Mouse (Mus musculus): Measurements from ENCODE around the gene Gpd2. TPM values are rescaled to one million over a fixed set of nuclear protein-coding genes. Genes with fewer than 3 reads are reported as not detected.

The Gpd2 gene
- polyA plus RNA-seq, 1 experiment from 2014 or later, result 28.0 TPM

- no peaks in the 10 kb centered on the region for H3K4me1 ChIP-seq (replicated peaks)
- WGBS, result 85% methylated on average over 3 of the region's 3 CpGs
- H3K27ac ChIP-seq (replicated peaks), result no peak overlapping the region
- no peaks in the 10 kb centered on the region for H3K36me3 ChIP-seq
- no peaks in the 10 kb centered on the region for H3K27me3 ChIP-seq
- ATAC-seq (ENCODE audit: low FRiP score, low read depth), result no peak
- H3K4me3 ChIP-seq, result no peak overlapping the region
- no peaks in the 10 kb centered on the region for H3K9me3 ChIP-seq
- no peak overlapping the region for H3K9ac ChIP-seq
- H3K4me2 ChIP-seq, result no peak overlapping the region
Observed at GRCm38 (mm10) chr2:57362503-57362902, 125.1 kb downstream of the Gpd2 start.

GRCm38 (mm10) chr2:57374647-57375046 lies 137.2 kb downstream of the Gpd2 start:
- WGBS, result 36% methylated on average over 4 of the region's 4 CpGs
- no peak for ATAC-seq (ENCODE audit: low FRiP score, low read depth)
- no peaks in the 10 kb centered on the region for H3K9me3 ChIP-seq
- H3K4me2 ChIP-seq, result no peak overlapping the region
- H3K36me3 ChIP-seq, result no peaks in the 10 kb centered on the region
- H3K4me3 ChIP-seq, result no peak overlapping the region
- no peak overlapping the region for H3K9ac ChIP-seq
- H3K27ac ChIP-seq (replicated peaks), result no peak overlapping the region
- no peaks in the 10 kb centered on the region for H3K27me3 ChIP-seq
- H3K4me1 ChIP-seq (replicated peaks), result peaks cover 22% of the 10 kb centered on the region

GRCm38 (mm10) chr2:57375138-57375837 lies 137.9 kb downstream of the Gpd2 start:
- no peaks in the 10 kb centered on the region for H3K36me3 ChIP-seq
- H3K9ac ChIP-seq, result no peak overlapping the region
- no peaks in the 10 kb centered on the region for H3K9me3 ChIP-seq
- no peaks in the 10 kb centered on the region for H3K27me3 ChIP-seq
- H3K4me1 ChIP-seq (replicated peaks), result peaks cover 22% of the 10 kb centered on the region
- no peak overlapping the region for H3K4me3 ChIP-seq
- H3K27ac ChIP-seq (replicated peaks), result no peak overlapping the region
- peak; percentile 80 for ATAC-seq (ENCODE audit: low FRiP score, low read depth)
- no peak overlapping the region for H3K4me2 ChIP-seq
- 35% methylated on average over 7 of the region's 7 CpGs for WGBS

- Histone ChIP-seq H3K27me3 (no peaks in the 10 kb centered on the region), H3K4me3 (no peak overlapping the region), H3K27ac (replicated peaks) (no peak overlapping the region), H3K9me3 (no peaks in the 10 kb centered on the region), H3K4me1 (replicated peaks) (peaks cover 22% of the 10 kb centered on the region), H3K4me2 (peak overlapping the region; percentile 16; the same call in 1 of the 2 replicates), H3K36me3 (no peaks in the 10 kb centered on the region), H3K9ac (no peak overlapping the region)
- ATAC-seq (ENCODE audit: low FRiP score, low read depth), result peak; percentile 55; the same call in 1 of the 2 replicates
- 9% methylated on average over 8 of the region's 8 CpGs for WGBS
Observed at GRCm38 (mm10) chr2:57378147-57378889, 140.9 kb downstream of the Gpd2 start.

GRCm38 (mm10) chr2:57384625-57385024 lies 147.2 kb downstream of the Gpd2 start:
- H3K9ac ChIP-seq, result no peak overlapping the region
- 90% methylated on average over 2 of the region's 2 CpGs for WGBS
- no peaks in the 10 kb centered on the region for H3K27me3 ChIP-seq
- ATAC-seq (ENCODE audit: low FRiP score, low read depth), result no peak
- H3K4me3 ChIP-seq, result no peak overlapping the region
- peaks cover 10% of the 10 kb centered on the region; the same call in 1 of the 2 replicates for H3K4me1 ChIP-seq (replicated peaks)
- no peaks in the 10 kb centered on the region for H3K36me3 ChIP-seq
- no peaks in the 10 kb centered on the region for H3K9me3 ChIP-seq
- H3K4me2 ChIP-seq, result no peak overlapping the region
- no peak overlapping the region for H3K27ac ChIP-seq (replicated peaks)

- H3K27ac ChIP-seq (replicated peaks), result no peak overlapping the region
- 8% methylated on average over 7 of the region's 7 CpGs for WGBS
- ATAC-seq (ENCODE audit: low FRiP score, low read depth), result peak; percentile 51; the same call in 1 of the 2 replicates
Observed at GRCm38 (mm10) chr2:57387816-57388215, 150.4 kb downstream of the Gpd2 start.

GRCm38 (mm10) chr2:57395071-57395470 lies 157.6 kb downstream of the Gpd2 start:
- 87% methylated on average over 4 of the region's 4 CpGs for WGBS
- no peaks in the 10 kb centered on the region for H3K27me3 ChIP-seq
- no peak overlapping the region for H3K4me3 ChIP-seq
- H3K9me3 ChIP-seq, result no peaks in the 10 kb centered on the region
- H3K36me3 ChIP-seq, result no peaks in the 10 kb centered on the region
- H3K27ac ChIP-seq (replicated peaks), result no peak overlapping the region
- no peaks in the 10 kb centered on the region for H3K4me1 ChIP-seq (replicated peaks)
- no peak for ATAC-seq (ENCODE audit: low FRiP score, low read depth)
- H3K4me2 ChIP-seq, result no peak overlapping the region
- H3K9ac ChIP-seq, result no peak overlapping the region

More at GRCm38 (mm10) chr2:57387816-57388215, 150.4 kb downstream of the Gpd2 start:
- Histone ChIP-seq H3K9ac (no peak overlapping the region), H3K4me1 (replicated peaks) (peaks cover 10% of the 10 kb centered on the region; the same call in 1 of the 2 replicates), H3K9me3 (no peaks in the 10 kb centered on the region), H3K4me3 (no peak overlapping the region), H3K4me2 (no peak overlapping the region), H3K36me3 (no peaks in the 10 kb centered on the region), H3K27me3 (no peaks in the 10 kb centered on the region)

DNA sequence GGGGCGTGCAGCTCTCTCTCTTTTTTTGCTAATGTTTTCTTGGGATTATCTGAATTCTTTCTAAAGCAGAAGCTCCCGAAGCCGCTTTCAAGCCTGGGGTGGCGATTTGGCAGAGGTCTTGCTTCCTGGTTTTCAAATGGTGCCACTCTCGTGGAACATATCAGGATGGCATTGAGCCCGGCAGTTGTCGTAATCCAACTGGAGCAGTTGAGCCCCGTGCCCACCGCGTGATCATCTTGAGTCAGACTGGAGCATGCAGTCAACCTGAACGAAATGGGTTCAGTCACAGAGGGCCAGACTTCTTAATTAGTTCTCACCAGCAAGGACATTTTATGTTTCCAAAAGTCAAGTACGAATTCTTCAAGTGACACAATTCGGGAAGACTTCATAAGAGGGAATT lies 158.6 kb downstream of the Gpd2 start:
- no peak overlapping the region for H3K4me3 ChIP-seq
- no peak for ATAC-seq (ENCODE audit: low FRiP score, low read depth)
- H3K4me2 ChIP-seq, result no peak overlapping the region

GRCm38 (mm10) chr2:57397727-57398126 lies 160.3 kb downstream of the Gpd2 start:
- Histone ChIP-seq H3K36me3 (no peaks in the 10 kb centered on the region), H3K9me3 (no peaks in the 10 kb centered on the region), H3K27me3 (no peaks in the 10 kb centered on the region), H3K27ac (replicated peaks) (no peak overlapping the region), H3K9ac (no peak overlapping the region), H3K4me3 (no peak overlapping the region), H3K4me1 (replicated peaks) (no peaks in the 10 kb centered on the region), H3K4me2 (no peak overlapping the region)
- no peak for ATAC-seq (ENCODE audit: low FRiP score, low read depth)
- 91% methylated on average over 3 of the region's 3 CpGs for WGBS

More for the DNA sequence above, 158.6 kb downstream of the Gpd2 start:
- Histone ChIP-seq H3K27me3 (no peaks in the 10 kb centered on the region), H3K9ac (no peak overlapping the region), H3K27ac (replicated peaks) (no peak overlapping the region), H3K4me1 (replicated peaks) (no peaks in the 10 kb centered on the region), H3K36me3 (no peaks in the 10 kb centered on the region), H3K9me3 (no peaks in the 10 kb centered on the region)
- 89% methylated on average over 13 of the region's 13 CpGs for WGBS

GRCm38 (mm10) chr2:57407414-57408019 lies 170.1 kb downstream of the Gpd2 start:
- 81% methylated on average over 4 of the region's 4 CpGs for WGBS
- Histone ChIP-seq H3K4me2 (no peak overlapping the region), H3K9ac (no peak overlapping the region), H3K27ac (replicated peaks) (no peak overlapping the region), H3K9me3 (no peaks in the 10 kb centered on the region), H3K36me3 (no peaks in the 10 kb centered on the region), H3K4me1 (replicated peaks) (no peaks in the 10 kb centered on the region), H3K27me3 (no peaks in the 10 kb centered on the region), H3K4me3 (no peak overlapping the region)
- no peak for ATAC-seq (ENCODE audit: low FRiP score, low read depth)

DNA sequence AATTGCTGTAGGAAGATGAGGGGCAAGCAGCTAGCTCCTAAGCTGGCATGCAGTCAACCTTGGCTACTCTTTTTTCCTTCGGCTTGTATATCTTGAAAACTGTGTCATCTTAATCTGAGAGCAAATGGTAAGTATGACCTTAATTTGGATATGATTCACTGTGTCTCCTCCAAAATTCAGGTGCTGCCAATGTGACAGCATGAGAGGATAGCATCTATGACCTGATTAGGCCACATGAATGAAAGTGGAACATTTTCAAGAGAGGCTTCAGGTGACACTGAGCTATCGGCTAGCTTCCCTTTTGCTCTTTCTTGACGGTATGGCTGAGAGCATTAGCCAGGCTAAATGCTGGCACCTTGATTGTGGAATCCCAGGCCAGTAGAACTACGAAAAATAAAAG lies 171.0 kb downstream of the Gpd2 start:
- no peak for ATAC-seq (ENCODE audit: low FRiP score, low read depth)
- H3K4me3 ChIP-seq, result no peak overlapping the region
- 89% methylated on average over 4 of the region's 4 CpGs for WGBS

GRCm38 (mm10) chr2:57411551-57411950 lies 174.1 kb downstream of the Gpd2 start:
- no peaks in the 10 kb centered on the region for H3K36me3 ChIP-seq
- H3K4me2 ChIP-seq, result no peak overlapping the region
- WGBS, result 94% methylated on average over 2 of the region's 2 CpGs
- no peak overlapping the region for H3K9ac ChIP-seq
- no peaks in the 10 kb centered on the region for H3K27me3 ChIP-seq
- H3K4me1 ChIP-seq (replicated peaks), result no peaks in the 10 kb centered on the region
- no peak for ATAC-seq (ENCODE audit: low FRiP score, low read depth)
- no peaks in the 10 kb centered on the region for H3K9me3 ChIP-seq
- H3K27ac ChIP-seq (replicated peaks), result no peak overlapping the region
- no peak overlapping the region for H3K4me3 ChIP-seq

More for the DNA sequence above, 171.0 kb downstream of the Gpd2 start:
- Histone ChIP-seq H3K36me3 (no peaks in the 10 kb centered on the region), H3K4me1 (replicated peaks) (no peaks in the 10 kb centered on the region), H3K27me3 (no peaks in the 10 kb centered on the region), H3K27ac (replicated peaks) (no peak overlapping the region), H3K9me3 (no peaks in the 10 kb centered on the region), H3K4me2 (no peak overlapping the region), H3K9ac (no peak overlapping the region)
